Mouse (Mus musculus) CH12.LX (cell line): Measurements from ENCODE around the gene Gna14.

Experiments
- CHD1 ChIP-seq: IDR thresholded peaks from 2 replicates; pipeline ENCODE4 v1.6.1; 2012; ENCODE audit warnings: low read depth, low read length, improper control_type of control experiment, inconsistent platforms
- CTCF ChIP-seq, 2 experiments: IDR thresholded peaks in 1 of 2; conservative IDR thresholded peaks in 1 of 2; 2 replicates each; pipeline ENCODE4 v1.5.1; 2011 to 2012; ENCODE audit warnings: low read depth in 2 of 2, low read length in 2 of 2, improper control_type of control experiment in 1 of 2, inconsistent platforms in 1 of 2, mild to moderate bottlenecking in 1 of 2, moderate library complexity in 1 of 2
- E2F4 ChIP-seq: IDR thresholded peaks from 2 replicates; pipeline ENCODE4 v1.6.1; 2011; ENCODE audit warnings: low read depth, low read length, improper control_type of control experiment; ENCODE audit not compliant: insufficient replicate concordance
- EP300 ChIP-seq: IDR thresholded peaks from 2 replicates; pipeline ENCODE4 v1.6.1; 2011; ENCODE audit warnings: low read length, improper control_type of control experiment
- ETS1 ChIP-seq: conservative IDR thresholded peaks from 2 replicates; pipeline ENCODE4 v1.6.1; 2012; ENCODE audit warnings: low read depth, mild to moderate bottlenecking, inconsistent platforms, low read length, improper control_type of control experiment, moderate library complexity
- MAX ChIP-seq: IDR thresholded peaks from 2 replicates; pipeline ENCODE4 v1.6.1; 2011; ENCODE audit warnings: low read length, improper control_type of control experiment
- NRF1 ChIP-seq: IDR thresholded peaks from 2 replicates; pipeline ENCODE4 v1.6.1; 2014; ENCODE audit warnings: low read depth, mild to moderate bottlenecking, inconsistent platforms, low read length, improper control_type of control experiment, moderate library complexity
- POLR2A ChIP-seq: IDR thresholded peaks from 2 replicates; pipeline ENCODE4 v1.6.1; 2011; ENCODE audit warnings: low read depth, mild to moderate bottlenecking, improper control_type of control experiment, low read length
- RAD21 ChIP-seq: IDR thresholded peaks from 2 replicates; pipeline ENCODE4 v1.6.1; 2011; ENCODE audit warnings: low read depth, mild to moderate bottlenecking, low read length, improper control_type of control experiment, moderate library complexity
- USF1 ChIP-seq: IDR thresholded peaks from 2 replicates; pipeline ENCODE4 v1.6.1; 2014; ENCODE audit warnings: low read depth, mild to moderate bottlenecking, inconsistent platforms, low read length, improper control_type of control experiment

DNA sequence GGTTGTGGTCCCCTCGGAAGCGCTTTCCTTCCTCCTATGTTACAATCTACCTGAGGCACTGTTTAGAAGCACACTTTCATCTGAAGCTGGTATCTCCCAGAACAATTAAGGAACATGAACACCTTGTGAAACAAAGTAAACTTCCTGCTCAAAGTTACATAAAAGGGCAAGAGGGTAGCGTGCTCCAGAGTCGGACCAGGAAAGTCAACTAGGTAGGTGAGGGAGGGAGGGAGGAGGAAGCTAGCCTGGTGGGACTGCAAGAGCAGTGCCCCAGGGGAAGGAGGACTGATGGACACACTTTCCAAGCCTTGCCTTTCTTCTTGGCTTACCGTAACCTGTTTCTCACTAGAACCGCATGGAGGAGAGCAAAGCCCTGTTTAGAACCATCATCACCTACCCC is 172.1 kb downstream of the Gna14 start:
- TF ChIP-seq EP300 (no peak), POLR2A (no peak), E2F4 (no peak), NRF1 (no peak), CTCF (conservative IDR thresholded peaks at IDR 0.05 in 1 of 2, IDR thresholded peaks at IDR 0.05 in 1 of 2; ENCODE audit: low read depth in 2 of 2, low read length in 2 of 2) (no peak), MAX (no peak), USF1 (no peak), ETS1 (no peak), CHD1 (no peak), RAD21 (no peak)
